Mouse (Mus musculus) MEL (cell line): ENCODE results near the gene Dscam. TPM values are rescaled to one million over a fixed set of nuclear protein-coding genes. Genes with fewer than 3 reads are reported as not detected.
A peak's percentile ranks its signal among the peaks of the same experiment; 100 is the strongest.

Source experiments
- DNase-seq: peaks from one replicate; pipeline ENCODE4 v3.0.0; 2011; ENCODE audit warnings: low read depth, low spot score
- H3K27ac ChIP-seq: 2 replicates; pipeline ENCODE4 v1.5.1; 2012; ENCODE audit warnings: low read depth, mild to moderate bottlenecking, control low read depth, low read length, moderate library complexity; ENCODE audit not compliant: control insufficient read depth
- H3K27me3 ChIP-seq, 2 experiments: fragments of 150-350 bp in 1 of 2; sonication (generic) in 1 of 2; 2 replicates each; pipeline ENCODE4 v1.6.1; 2012; ENCODE audit warnings: low read length in 2 of 2, mild to moderate bottlenecking in 2 of 2, improper control_type of control experiment in 1 of 2, moderate library complexity in 1 of 2; ENCODE audit not compliant: insufficient read depth in 2 of 2, control insufficient read depth in 1 of 2
- H3K36me3 ChIP-seq, 2 experiments: 2 replicates each; pipeline ENCODE4 v1.6.1; 2012 to 2014; ENCODE audit warnings: low read length in 2 of 2, improper control_type of control experiment in 1 of 2, inconsistent platforms in 1 of 2, mild to moderate bottlenecking in 1 of 2; ENCODE audit not compliant: insufficient read depth in 2 of 2, control insufficient read depth in 1 of 2
- H3K4me1 ChIP-seq, 2 experiments: fragments of 150-350 bp in 1 of 2; sonication (generic) in 1 of 2; 2 replicates each; pipeline ENCODE4 v1.6.1; 2012; ENCODE audit warnings: low read length in 2 of 2, improper control_type of control experiment in 1 of 2, mild to moderate bottlenecking in 1 of 2; ENCODE audit not compliant: insufficient read depth in 2 of 2, control insufficient read depth in 1 of 2
- H3K4me3 ChIP-seq, 2 experiments: fragments of 150-350 bp in 1 of 2; sonication (generic) in 1 of 2; 2 replicates each; pipeline ENCODE4 v1.5.1; 2012; ENCODE audit warnings: low read depth in 2 of 2, low read length in 2 of 2, mild to moderate bottlenecking in 2 of 2, moderate library complexity in 2 of 2, control low read depth in 1 of 2, improper control_type of control experiment in 1 of 2; ENCODE audit not compliant: control insufficient read depth in 1 of 2, insufficient read depth in 1 of 2
- H3K79me2 ChIP-seq: 2 replicates; pipeline ENCODE4 v1.6.1; 2012; ENCODE audit warnings: mild to moderate bottlenecking, low read length, moderate library complexity; ENCODE audit not compliant: control insufficient read depth, poor library complexity, insufficient read depth
- H3K9ac ChIP-seq: 2 replicates; pipeline ENCODE4 v1.6.1; 2012; ENCODE audit warnings: low read depth, mild to moderate bottlenecking, control low read depth, low read length, moderate library complexity; ENCODE audit not compliant: control insufficient read depth, poor library complexity, severe bottlenecking
- H3K9me3 ChIP-seq: fragments of 150-350 bp; sonication (generic); replicated peaks from 2 replicates; pipeline ENCODE4 v1.6.1; 2012; ENCODE audit warnings: mild to moderate bottlenecking, low read length, improper control_type of control experiment, moderate library complexity; ENCODE audit not compliant: insufficient read depth
- CHD2 ChIP-seq: IDR thresholded peaks from 2 replicates; pipeline ENCODE4 v1.6.1; 2011; ENCODE audit warnings: low read length, improper control_type of control experiment
- JUND ChIP-seq: IDR thresholded peaks from 2 replicates; pipeline ENCODE4 v1.6.1; 2011; ENCODE audit warnings: low read depth, mild to moderate bottlenecking, improper control_type of control experiment, low read length
- MAFK ChIP-seq: IDR thresholded peaks from 2 replicates; pipeline ENCODE4 v1.6.1; 2011; ENCODE audit warnings: low read depth, mild to moderate bottlenecking, low read length, improper control_type of control experiment, borderline replicate concordance
- MAX ChIP-seq: IDR thresholded peaks from 2 replicates; pipeline ENCODE4 v1.6.1; 2011; ENCODE audit warnings: low read length, improper control_type of control experiment
- MYB ChIP-seq: IDR thresholded peaks from 2 replicates; pipeline ENCODE4 v1.6.1; 2011; ENCODE audit warnings: mild to moderate bottlenecking, low read depth, low read length, improper control_type of control experiment
- MYC ChIP-seq: IDR thresholded peaks from 2 replicates; pipeline ENCODE4 v1.6.1; 2011; ENCODE audit warnings: low read depth, mild to moderate bottlenecking, low read length, improper control_type of control experiment, moderate library complexity
- NELFE ChIP-seq: IDR thresholded peaks from 2 replicates; pipeline ENCODE4 v1.6.1; 2011; ENCODE audit warnings: low read depth, low read length, improper control_type of control experiment
- NRF1 ChIP-seq: IDR thresholded peaks from 2 replicates; pipeline ENCODE4 v1.6.1; 2014; ENCODE audit warnings: low read depth, mild to moderate bottlenecking, inconsistent platforms, low read length, improper control_type of control experiment, moderate library complexity; ENCODE audit not compliant: poor library complexity, insufficient read depth, severe bottlenecking
- POLR2AphosphoS2 ChIP-seq: IDR thresholded peaks from 2 replicates; pipeline ENCODE4 v1.6.1; 2011; ENCODE audit warnings: low read length, improper control_type of control experiment
- TBP ChIP-seq: IDR thresholded peaks from 2 replicates; pipeline ENCODE4 v1.8.0; 2011; ENCODE audit warnings: low read depth, low read length, improper control_type of control experiment
- ZC3H11A ChIP-seq: IDR thresholded peaks from 2 replicates; pipeline ENCODE4 v1.6.1; 2012; ENCODE audit warnings: low read depth, mild to moderate bottlenecking, inconsistent platforms, low read length, improper control_type of control experiment
- ZKSCAN1 ChIP-seq: IDR thresholded peaks from 2 replicates; pipeline ENCODE4 v1.6.1; 2012; ENCODE audit warnings: low read depth, mild to moderate bottlenecking, inconsistent platforms, low read length, improper control_type of control experiment, moderate library complexity
- ZMIZ1 ChIP-seq: IDR thresholded peaks from 2 replicates; pipeline ENCODE4 v1.6.1; 2012; ENCODE audit warnings: low read depth, mild to moderate bottlenecking, inconsistent platforms, low read length, improper control_type of control experiment, moderate library complexity
- polyA plus RNA-seq, 2 experiments: library from polyadenylated mRNA; stranded (reverse) in 1 of 2; unstranded in 1 of 2; fragments of >175 nt in 1 of 2; fragments of >200 nt in 1 of 2; gene quantifications; 2 replicates each; pipeline versions ENCODE4 v1.2.1 to v1.2.4; 2012; ENCODE audit warnings: low replicate concordance in 2 of 2, low read depth in 1 of 2; ENCODE audit not compliant: insufficient read length in 2 of 2, insufficient read depth in 1 of 2, missing spikeins in 1 of 2
- total RNA-seq: library from RNA; depleted of rRNA; stranded (reverse); fragments of 300-350 nt; gene quantifications from 2 replicates; pipeline ENCODE4 v1.2.3, GENCODE M21; 2012

The Dscam gene
- total and polyA plus RNA-seq, 3 experiments, result not detected

GRCm38 (mm10) chr16:96788286-96788685 is 382.3 kb downstream of the Dscam start:
- no peaks in the 10 kb centered on the region for H3K27me3 ChIP-seq
- H3K4me3 ChIP-seq, result no peak overlapping the region
- TF ChIP-seq MYB (no peak), CHD2 (no peak), ZMIZ1 (no peak), MYC (no peak), NELFE (no peak), MAX (no peak), ZKSCAN1 (no peak), JUND (no peak)
- H3K4me1 ChIP-seq, result no peaks in the 10 kb centered on the region
- H3K9ac ChIP-seq, result no peak overlapping the region
- H3K79me2 ChIP-seq, result no peaks in the 10 kb centered on the region
- no peak overlapping the region for H3K27ac ChIP-seq
- H3K36me3 ChIP-seq, result no peaks in the 10 kb centered on the region
- no peaks in the 10 kb centered on the region for H3K9me3 ChIP-seq
- DNase-seq, result no peak

- H3K27me3 ChIP-seq, result no peaks in the 10 kb centered on the region
These were observed 391.5 kb downstream of the Dscam start for GRCm38 (mm10) chr16:96779021-96779420.

GRCm38 (mm10) chr16:96774245-96774644 is 396.3 kb downstream of the Dscam start:
- no peak for DNase-seq
- no peak overlapping the region for H3K4me3 ChIP-seq
- H3K4me1 ChIP-seq, result no peaks in the 10 kb centered on the region
- H3K79me2 ChIP-seq, result no peaks in the 10 kb centered on the region
- H3K27me3 ChIP-seq, result no peaks in the 10 kb centered on the region
- peak; percentile 9; the same call in 1 of the 2 replicates for TF ChIP-seq MAFK
- TF ChIP-seq JUND, result no peak
- H3K9ac ChIP-seq, result no peak overlapping the region
- H3K36me3 ChIP-seq, result no peaks in the 10 kb centered on the region
- no peak overlapping the region for H3K27ac ChIP-seq
- H3K9me3 ChIP-seq, result no peaks in the 10 kb centered on the region

More at GRCm38 (mm10) chr16:96779021-96779420, 391.5 kb downstream of the Dscam start:
- no peaks in the 10 kb centered on the region for H3K4me1 ChIP-seq
- H3K9me3 ChIP-seq, result no peaks in the 10 kb centered on the region
- no peaks in the 10 kb centered on the region for H3K79me2 ChIP-seq
- no peak overlapping the region for H3K27ac ChIP-seq
- TF ChIP-seq JUND (no peak), ZC3H11A (no peak), TBP (no peak), POLR2AphosphoS2 (no peak), NRF1 (no peak)
- H3K36me3 ChIP-seq, result no peaks in the 10 kb centered on the region
- H3K9ac ChIP-seq, result no peak overlapping the region
- no peak for DNase-seq
- H3K4me3 ChIP-seq, result no peak overlapping the region
